ENCODE assay signal across 12 mouse cellular contexts in the genomic region with DNA sequence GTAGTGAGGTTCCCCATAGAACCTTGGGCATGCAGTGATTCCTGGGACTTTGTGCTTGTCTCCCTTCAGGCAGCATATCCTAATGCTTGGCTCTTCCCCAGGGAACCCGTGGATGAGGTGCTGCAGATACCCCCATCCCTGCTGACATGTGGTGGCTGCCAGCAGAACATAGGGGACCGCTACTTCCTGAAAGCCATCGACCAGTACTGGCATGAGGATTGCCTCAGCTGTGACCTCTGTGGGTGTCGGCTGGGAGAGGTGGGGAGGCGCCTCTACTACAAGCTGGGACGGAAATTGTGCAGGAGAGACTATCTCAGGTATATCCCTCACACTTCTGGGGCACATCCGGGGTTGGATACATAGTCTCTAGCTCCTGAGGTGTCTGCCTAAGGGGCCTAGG. TPM values are rescaled to one million over a fixed set of nuclear protein-coding genes. Genes with fewer than 3 reads are reported as not detected.
"Had no signal": no experiment of that assay in that cellular context is flagged by ENCODE, and none has a peak within 500 bp of the region (broad histone marks: within the 10 kb centered on the region; RNA-seq: fewer than 3 reads in every experiment).

No protein-coding gene starts in this region.

- ATAC-seq: intestine, postnatal 0 days; midbrain, embryonic 16.5 days had no signal

- H3K9me3 ChIP-seq: limb, embryonic 10.5 days; lung, embryonic 15.5 days had no signal

- H3K27ac ChIP-seq: left cerebral cortex, adult 2 months; limb, embryonic 10.5 days; lung, embryonic 15.5 days; stomach, postnatal 0 days had no signal

- H3K4me2 ChIP-seq: lung, embryonic 15.5 days; midbrain, embryonic 11.5 days had no signal

- H3K36me3 ChIP-seq: lung, embryonic 15.5 days had no signal

- H3K4me3 ChIP-seq: left cerebral cortex, adult 2 months; limb, embryonic 10.5 days; lung, embryonic 15.5 days had no signal

- DNase-seq: kidney, adult 8-10 months; kidney, postnatal 25 days; right cerebral cortex, adult 18-20 months had no signal

- H3K9ac ChIP-seq: lung, embryonic 15.5 days had no signal

RNA-seq across cellular contexts. Expression of a gene that starts 52.3 kb away (rescaled TPM):
- total RNA-seq: layer of hippocampus, postnatal 25 days; left cerebral cortex, adult 2 months; left cerebral cortex, postnatal 14 days had no signal
